Mouse (Mus musculus): ENCODE measurements around the gene Selenoh. TPM values are rescaled to one million over a fixed set of nuclear protein-coding genes. Genes with fewer than 3 reads are reported as not detected.

Gene Selenoh
- polyA plus RNA-seq (2012; rRNA removed) = 220 and 235 TPM in 2 replicates

DNA sequence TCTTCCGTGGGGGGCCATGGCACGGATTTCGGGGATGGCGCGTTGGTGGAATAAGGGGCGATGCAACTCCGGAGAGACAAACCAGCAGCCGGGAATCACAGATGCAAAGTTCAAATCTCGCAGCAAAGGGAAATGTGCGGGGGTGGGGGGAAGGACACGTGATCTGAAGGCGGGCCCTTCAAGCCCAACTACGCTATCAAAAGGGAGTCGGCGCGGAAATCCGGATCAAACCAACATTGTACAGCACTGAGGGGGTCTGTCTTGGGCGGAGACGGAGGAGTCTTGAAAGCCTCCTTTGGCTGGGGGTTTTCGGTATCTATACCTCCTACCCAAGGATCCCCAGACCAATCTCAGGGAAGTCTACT is at the start of gene Selenoh:
Selenoh (minus strand) TSS at position 202 of the 365 bp plus-strand sequence.

DNA sequence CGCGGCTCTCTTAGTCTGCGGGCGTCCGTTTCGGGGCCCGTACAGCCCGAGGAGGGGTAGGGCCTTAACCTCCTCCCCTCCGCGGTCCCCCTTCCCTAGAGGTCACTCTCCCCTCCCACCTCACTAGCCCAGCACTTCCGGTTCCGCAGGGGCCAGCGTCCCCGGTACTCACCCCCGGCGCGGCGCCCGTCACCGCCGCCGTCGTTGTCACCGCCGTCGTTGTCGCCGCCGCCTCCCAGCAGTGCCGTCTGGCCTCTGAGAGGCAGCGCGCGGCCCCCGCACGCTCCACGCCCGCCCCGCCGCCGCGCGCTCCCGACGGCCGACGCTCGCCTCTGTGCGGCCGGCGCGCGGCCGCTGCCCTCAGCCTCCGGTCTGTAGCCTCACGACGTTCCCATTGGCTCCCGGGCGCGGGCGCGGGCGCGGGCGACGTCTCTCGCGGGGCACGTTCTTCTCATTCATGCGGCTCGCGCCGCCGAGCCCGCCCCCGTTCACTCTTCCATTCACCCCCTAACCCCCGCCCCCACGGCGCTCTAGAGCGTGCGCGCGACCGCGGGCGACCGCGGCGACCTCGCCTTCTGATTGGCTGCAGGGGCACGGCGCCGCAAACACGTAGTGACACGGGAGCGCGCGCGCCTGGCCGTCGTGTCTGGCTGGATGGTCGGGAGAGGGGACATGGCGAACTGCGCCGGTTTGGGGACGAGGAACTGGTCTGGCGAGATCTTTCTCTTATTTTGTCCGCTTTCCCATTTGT is 44.4 kb upstream of the Selenoh start, which contains the start of gene Zdhhc5:
Zdhhc5 (minus strand) TSS at position 370 of the 751 bp plus-strand sequence.

DNA sequence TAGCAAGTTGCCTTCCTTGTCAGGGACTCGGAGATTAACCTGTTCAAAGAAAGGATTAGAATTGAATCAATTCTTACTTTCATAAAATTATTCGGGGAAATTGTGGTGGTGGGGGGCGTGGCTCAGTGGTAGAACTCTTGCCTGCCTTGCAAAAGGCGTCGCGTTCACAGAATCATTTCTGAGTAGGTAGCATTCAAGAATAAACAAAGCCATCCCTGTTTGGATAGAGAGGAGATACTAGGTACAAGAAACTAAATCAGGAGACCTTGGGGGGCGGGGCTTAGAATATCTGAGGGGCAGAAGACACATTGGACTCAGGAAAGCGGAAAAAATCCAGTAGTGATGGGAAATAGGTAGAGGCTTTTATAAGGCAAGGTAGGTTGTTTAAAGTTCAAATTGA is 8.4 kb upstream of the Selenoh start, which contains the start of gene Tmx2:
Tmx2 (minus strand) TSS at position 125 of the 400 bp plus-strand sequence.

GRCm38 (mm10) chr2:84677968-84678880 is 7.7 kb upstream of the Selenoh start, which contains the start of the genes Gm28635 and Med19:
Gm28635 (minus strand) TSS chr2:84678041.
Med19 (plus strand) TSS chr2:84678402.

DNA sequence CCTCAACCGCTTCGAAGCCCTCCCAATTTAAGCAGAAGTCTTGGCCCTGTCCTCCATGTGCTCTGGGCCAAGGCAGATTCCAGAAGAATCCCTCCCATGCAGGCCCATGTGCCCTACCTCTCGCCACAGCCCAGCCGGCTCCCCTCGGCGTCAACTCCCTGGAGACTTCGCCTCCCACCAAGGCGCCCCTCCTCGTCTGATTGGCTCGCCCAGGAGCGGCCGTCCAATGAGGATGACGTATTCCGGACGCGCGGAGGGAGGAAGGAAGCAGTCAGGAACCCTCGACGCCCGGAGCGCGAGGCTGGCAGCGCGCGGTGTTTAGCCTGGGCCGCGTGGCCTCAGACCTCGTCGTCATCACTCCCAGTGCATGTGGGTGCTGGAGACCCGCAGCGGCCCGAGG is 11.8 kb downstream of the Selenoh start, which contains the start of gene Btbd18:
Btbd18 (plus strand) TSS at position 274 of the 400 bp plus-strand sequence.

DNA sequence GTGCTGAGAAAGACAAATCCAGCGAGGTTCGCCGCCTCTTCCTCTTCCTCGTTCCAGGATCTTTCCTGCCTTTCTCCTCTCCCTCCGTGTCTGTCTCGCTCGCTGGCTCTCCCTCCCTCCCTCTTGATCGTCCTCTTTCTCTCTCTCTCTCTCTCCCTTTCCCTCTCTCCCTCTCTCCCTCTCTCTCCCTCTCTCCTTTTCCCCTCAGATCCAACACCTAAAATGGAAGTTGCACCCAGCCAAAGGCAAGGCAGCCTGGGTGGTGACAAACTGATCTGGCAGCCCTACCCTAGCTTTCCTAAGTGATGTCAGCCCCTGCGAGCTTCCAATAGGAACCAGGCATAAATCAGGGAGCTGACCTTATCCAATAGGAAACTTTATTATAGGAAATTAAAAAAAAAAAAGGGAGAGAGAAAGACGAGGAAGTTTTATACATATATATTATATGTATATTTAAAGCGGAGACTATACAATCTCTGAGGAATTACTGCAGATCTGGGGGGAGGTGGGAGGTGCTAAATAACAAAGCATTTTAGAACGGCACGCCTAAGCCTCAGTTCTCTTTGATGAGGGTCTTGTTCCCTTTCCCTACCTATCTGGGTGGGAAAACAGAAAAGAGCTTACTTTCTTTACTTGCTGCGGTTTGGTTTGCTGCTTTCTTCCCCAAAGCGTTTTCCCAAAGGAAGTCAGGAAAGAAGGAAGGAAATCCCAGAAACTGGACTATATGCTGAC is 19.9 kb downstream of the Selenoh start, which contains the start of gene Ctnnd1:
Ctnnd1 (minus strand) TSS at position 302 of the 732 bp plus-strand sequence.

Other genes starting within 250 kb of the Selenoh start
- gene Calcrl, start 245.4 kb downstream of the Selenoh start, polyA plus RNA-seq (2012; rRNA removed) = 3.3 and 3.4 TPM in 2 replicates
- gene Tfpi, start 194.0 kb downstream of the Selenoh start, polyA plus RNA-seq (2012; rRNA removed) = 14.4 and 18.2 TPM in 2 replicates
- 81.6 and 82.8 TPM in 2 replicates for gene Ctnnd1, start 20.0 kb downstream of the Selenoh start, polyA plus RNA-seq (2012; rRNA removed)
- gene Btbd18, start 11.7 kb downstream of the Selenoh start, polyA plus RNA-seq (2012; rRNA removed) = 0.03 TPM in 1 of 2 replicates, not detected in the other
- 0.03 TPM in 1 of 2 replicates, not detected in the other for gene Gm28635, start 7.3 kb upstream of the Selenoh start, polyA plus RNA-seq (2012; rRNA removed)
- gene Med19, start 7.6 kb upstream of the Selenoh start, polyA plus RNA-seq (2012; rRNA removed) = 35.5 and 36.4 TPM in 2 replicates
- 148 and 155 TPM in 2 replicates for gene Tmx2, start 8.4 kb upstream of the Selenoh start, polyA plus RNA-seq (2012; rRNA removed)
- 30.7 and 30.8 TPM in 2 replicates for gene Zdhhc5, start 44.4 kb upstream of the Selenoh start, polyA plus RNA-seq (2012; rRNA removed)
- 18.1 and 18.7 TPM in 2 replicates for gene Clp1, start 56.6 kb upstream of the Selenoh start, polyA plus RNA-seq (2012; rRNA removed)
- 47.7 and 53.2 TPM in 2 replicates for gene Ypel4, start 63.3 kb upstream of the Selenoh start, polyA plus RNA-seq (2012; rRNA removed)
- gene Gm19426, start 72.9 kb upstream of the Selenoh start, polyA plus RNA-seq (2012; rRNA removed) = 10.2 and 10.9 TPM in 2 replicates
- gene Serping1, start 104.7 kb upstream of the Selenoh start, polyA plus RNA-seq (2012; rRNA removed) = 28.5 and 38.0 TPM in 2 replicates
- 13.2 and 17.0 TPM in 2 replicates for gene Ube2l6, start 128.1 kb upstream of the Selenoh start, polyA plus RNA-seq (2012; rRNA removed)
- 0.05 TPM in 1 of 2 replicates, not detected in the other for gene Smtnl1, start 151.9 kb upstream of the Selenoh start, polyA plus RNA-seq (2012; rRNA removed)
- 83.2 and 86.4 TPM in 2 replicates for gene Timm10, start 156.2 kb upstream of the Selenoh start, polyA plus RNA-seq (2012; rRNA removed)
- gene Slc43a1, start 168.1 kb upstream of the Selenoh start, polyA plus RNA-seq (2012; rRNA removed) = 5.6 and 7.8 TPM in 2 replicates
- 17.6 and 21.9 TPM in 2 replicates for gene Rtn4rl2, start 215.9 kb upstream of the Selenoh start, polyA plus RNA-seq (2012; rRNA removed)

Data from central nervous system, embryonic 14 days (tissue).